Mouse (Mus musculus): Measurements from ENCODE around the gene Furin. TPM values are rescaled to one million over a fixed set of nuclear protein-coding genes. Genes with fewer than 3 reads are reported as not detected.

The Furin gene
- total and polyA plus RNA-seq, 3 experiments: 21.3 to 30.4 (median 25.1) TPM

- no peak for DNase-seq (ENCODE audit: low spot score)
- no peak overlapping the region for H3K4me3 ChIP-seq (ENCODE audit: low read depth, low read length)
- H3K27me3 ChIP-seq (ENCODE audit: insufficient read depth, low read length): no peaks in the 10 kb centered on the region; the same call in 1 of the 2 replicates
- ATAC-seq (ENCODE audit: extremely low read depth, insufficient number of reproducible peaks, low FRiP score, poor library complexity, severe bottlenecking): no peak
- TF ChIP-seq TAL1 (conservative IDR thresholded peaks at IDR 0.05; ENCODE audit: low read depth, low read length) (no peak), GATA2 (IDR thresholded peaks at IDR 0.05; ENCODE audit: borderline replicate concordance, low read depth, low read length) (no peak), POLR2AphosphoS5 (IDR thresholded peaks at IDR 0.05; ENCODE audit: insufficient replicate concordance, low read depth, low read length) (no peak), GATA1 (IDR thresholded peaks at IDR 0.05; ENCODE audit: borderline replicate concordance, low read length) (no peak), CTCF (IDR thresholded peaks at IDR 0.05; ENCODE audit: low read depth, low read length) (no peak)
- H3K9me3 ChIP-seq (replicated peaks): no peaks in the 10 kb centered on the region
- no peaks in the 10 kb centered on the region for H3K4me1 ChIP-seq (ENCODE audit: insufficient read depth, low read depth, low read length)
- H3K36me3 ChIP-seq (replicated peaks): peaks cover 95% of the 10 kb centered on the region
Observed at GRCm38 (mm10) chr7:80360435-80360834, 44.8 kb downstream of the Furin start.

DNA sequence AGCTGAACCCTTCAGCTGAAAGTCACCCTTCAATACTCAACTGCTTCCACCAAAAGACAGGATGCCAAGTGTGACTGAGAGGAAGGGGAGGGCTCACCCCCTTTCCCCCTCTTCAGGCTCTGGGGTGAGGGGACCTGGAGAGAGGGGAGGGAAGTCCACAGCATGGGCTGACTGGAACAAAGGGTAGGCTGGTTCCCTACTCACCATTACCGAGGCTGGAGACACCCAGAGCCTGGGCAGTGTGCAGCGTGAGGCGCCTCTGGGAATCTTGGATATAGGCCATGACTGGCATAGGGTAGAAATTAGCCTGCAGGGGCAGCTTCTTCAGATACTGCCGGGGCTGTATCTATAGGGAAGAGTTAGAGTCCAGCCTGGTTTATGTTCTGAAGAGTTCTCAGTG, 47.2 kb downstream of the Furin start:
- TF ChIP-seq CTCF (IDR thresholded peaks at IDR 0.05; ENCODE audit: low read depth, low read length): no peak
- no peak for TF ChIP-seq GATA2 (IDR thresholded peaks at IDR 0.05; ENCODE audit: borderline replicate concordance, low read depth, low read length)
- no peak for TF ChIP-seq GATA1 (IDR thresholded peaks at IDR 0.05; ENCODE audit: borderline replicate concordance, low read length)
- Histone ChIP-seq H3K4me3 (ENCODE audit: low read depth, low read length) (no peak overlapping the region), H3K36me3 (replicated peaks) (peaks cover 95% of the 10 kb centered on the region), H3K27me3 (ENCODE audit: insufficient read depth, low read length) (no peaks in the 10 kb centered on the region; the same call in 1 of the 2 replicates), H3K9me3 (replicated peaks) (no peaks in the 10 kb centered on the region), H3K4me1 (ENCODE audit: insufficient read depth, low read depth, low read length) (peaks cover 3% of the 10 kb centered on the region; the same call in 1 of the 2 replicates)
- no peak for DNase-seq (ENCODE audit: low spot score)
- ATAC-seq (ENCODE audit: extremely low read depth, insufficient number of reproducible peaks, low FRiP score, poor library complexity, severe bottlenecking): no peak

DNA sequence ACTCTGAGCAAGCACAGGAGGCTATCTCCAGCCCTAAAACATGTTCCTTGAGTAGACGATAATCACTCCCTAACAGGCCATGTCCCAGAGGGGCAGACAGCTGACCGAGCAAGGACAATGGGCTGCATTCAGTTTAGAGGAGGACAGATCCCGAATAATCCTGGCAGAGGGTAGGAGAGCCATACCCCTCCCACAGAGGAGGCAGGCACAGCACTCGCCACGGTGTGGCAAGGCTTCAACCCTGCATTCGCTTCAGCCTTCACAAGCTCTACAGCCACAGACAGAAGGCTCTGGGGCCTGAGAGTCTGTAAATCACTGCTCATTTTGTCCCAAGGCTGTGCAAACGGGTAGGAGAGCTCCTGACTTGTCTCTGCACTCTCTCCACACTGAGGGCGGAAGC, 48.1 kb downstream of the Furin start:
- H3K4me1 ChIP-seq (ENCODE audit: insufficient read depth, low read depth, low read length): peaks cover 3% of the 10 kb centered on the region; the same call in 1 of the 2 replicates
- DNase-seq (ENCODE audit: low spot score): no peak
- no peaks in the 10 kb centered on the region for H3K9me3 ChIP-seq (replicated peaks)
- no peak overlapping the region for H3K4me3 ChIP-seq (ENCODE audit: low read depth, low read length)
- peaks cover 95% of the 10 kb centered on the region for H3K36me3 ChIP-seq (replicated peaks)
- no peaks in the 10 kb centered on the region; the same call in 1 of the 2 replicates for H3K27me3 ChIP-seq (ENCODE audit: insufficient read depth, low read length)
- ATAC-seq (ENCODE audit: extremely low read depth, insufficient number of reproducible peaks, low FRiP score, poor library complexity, severe bottlenecking): no peak
- TF ChIP-seq GATA2 (IDR thresholded peaks at IDR 0.05; ENCODE audit: borderline replicate concordance, low read depth, low read length) (no peak), GATA1 (IDR thresholded peaks at IDR 0.05; ENCODE audit: borderline replicate concordance, low read length) (no peak), CTCF (IDR thresholded peaks at IDR 0.05; ENCODE audit: low read depth, low read length) (no peak), TAL1 (conservative IDR thresholded peaks at IDR 0.05; ENCODE audit: low read depth, low read length) (no peak), POLR2AphosphoS5 (IDR thresholded peaks at IDR 0.05; ENCODE audit: insufficient replicate concordance, low read depth, low read length) (no peak)

DNA sequence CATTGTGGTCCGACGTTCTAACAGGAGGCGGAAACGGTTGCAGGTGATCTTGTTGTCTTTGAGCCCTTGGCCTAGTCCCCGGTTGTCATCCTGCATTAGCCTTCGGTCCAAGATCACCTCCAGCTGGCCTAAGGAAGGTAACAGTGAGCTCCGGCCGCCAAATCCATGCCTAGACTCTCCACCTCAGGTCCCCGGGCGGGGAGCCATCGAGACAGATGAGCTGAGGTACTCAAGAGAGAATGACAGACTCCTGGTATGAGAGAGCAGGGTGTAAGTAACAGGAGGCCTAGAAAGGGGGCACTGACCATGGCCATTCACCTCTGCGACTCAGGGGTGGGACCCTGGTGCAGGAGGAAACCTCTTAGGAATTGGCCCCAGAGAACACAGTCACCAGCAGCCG, 48.9 kb downstream of the Furin start:
- DNase-seq (ENCODE audit: low spot score) (no peak), ATAC-seq (ENCODE audit: extremely low read depth, insufficient number of reproducible peaks, low FRiP score, poor library complexity, severe bottlenecking) (no peak)
- peaks cover 94% of the 10 kb centered on the region for H3K36me3 ChIP-seq (replicated peaks)
- H3K27me3 ChIP-seq (ENCODE audit: insufficient read depth, low read length): no peaks in the 10 kb centered on the region
- H3K9me3 ChIP-seq (replicated peaks): no peaks in the 10 kb centered on the region
- no peak for TF ChIP-seq GATA1 (IDR thresholded peaks at IDR 0.05; ENCODE audit: borderline replicate concordance, low read length)
- no peak for TF ChIP-seq CTCF (IDR thresholded peaks at IDR 0.05; ENCODE audit: low read depth, low read length)
- TF ChIP-seq TAL1 (conservative IDR thresholded peaks at IDR 0.05; ENCODE audit: low read depth, low read length): no peak
- no peak for TF ChIP-seq GATA2 (IDR thresholded peaks at IDR 0.05; ENCODE audit: borderline replicate concordance, low read depth, low read length)
- H3K4me3 ChIP-seq (ENCODE audit: low read depth, low read length): no peak overlapping the region
- H3K4me1 ChIP-seq (ENCODE audit: insufficient read depth, low read depth, low read length): peaks cover 6% of the 10 kb centered on the region

GRCm38 (mm10) chr7:80352920-80353319, 52.3 kb downstream of the Furin start:
- no peak for TF ChIP-seq CTCF (IDR thresholded peaks at IDR 0.05; ENCODE audit: low read depth, low read length)
- TF ChIP-seq GATA1 (IDR thresholded peaks at IDR 0.05; ENCODE audit: borderline replicate concordance, low read length): no peak
- no peak for TF ChIP-seq POLR2AphosphoS5 (IDR thresholded peaks at IDR 0.05; ENCODE audit: insufficient replicate concordance, low read depth, low read length)
- no peak for TF ChIP-seq TAL1 (conservative IDR thresholded peaks at IDR 0.05; ENCODE audit: low read depth, low read length)
- TF ChIP-seq GATA2 (IDR thresholded peaks at IDR 0.05; ENCODE audit: borderline replicate concordance, low read depth, low read length): no peak
- Histone ChIP-seq H3K36me3 (replicated peaks) (peaks cover 87% of the 10 kb centered on the region), H3K4me1 (ENCODE audit: insufficient read depth, low read depth, low read length) (peaks cover 17% of the 10 kb centered on the region)

DNA sequence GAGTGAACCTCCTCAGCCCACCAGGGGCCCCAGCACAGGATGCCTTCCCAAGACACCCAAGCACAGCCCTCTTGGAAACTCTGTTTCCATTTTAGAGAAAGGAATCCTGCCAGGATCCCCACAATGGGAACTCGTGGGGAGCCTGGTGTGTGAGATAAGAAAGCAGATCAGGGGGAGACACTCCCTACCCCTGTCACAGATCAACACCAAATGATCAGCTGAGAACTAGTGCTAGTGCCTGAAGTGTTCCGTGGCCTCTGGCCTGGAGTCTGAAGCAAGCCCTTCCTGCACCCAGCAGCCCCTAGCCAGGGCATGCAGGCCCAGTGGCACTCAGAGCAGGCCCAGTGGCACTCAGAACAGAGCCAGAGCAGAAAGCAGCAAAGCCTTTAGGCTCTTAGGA, 54.4 kb downstream of the Furin start:
- Histone ChIP-seq H3K4me1 (ENCODE audit: insufficient read depth, low read depth, low read length) (peaks cover 34% of the 10 kb centered on the region), H3K9me3 (replicated peaks) (no peaks in the 10 kb centered on the region), H3K27me3 (ENCODE audit: insufficient read depth, low read length) (no peaks in the 10 kb centered on the region), H3K4me3 (ENCODE audit: low read depth, low read length) (no peak overlapping the region), H3K36me3 (replicated peaks) (peaks cover 82% of the 10 kb centered on the region)
- ATAC-seq (ENCODE audit: extremely low read depth, insufficient number of reproducible peaks, low FRiP score, poor library complexity, severe bottlenecking) (no peak), DNase-seq (ENCODE audit: low spot score) (no peak)
- TF ChIP-seq POLR2AphosphoS5 (IDR thresholded peaks at IDR 0.05; ENCODE audit: insufficient replicate concordance, low read depth, low read length) (no peak), CTCF (IDR thresholded peaks at IDR 0.05; ENCODE audit: low read depth, low read length) (no peak), GATA2 (IDR thresholded peaks at IDR 0.05; ENCODE audit: borderline replicate concordance, low read depth, low read length) (no peak), GATA1 (IDR thresholded peaks at IDR 0.05; ENCODE audit: borderline replicate concordance, low read length) (no peak), TAL1 (conservative IDR thresholded peaks at IDR 0.05; ENCODE audit: low read depth, low read length) (no peak; the same call in 1 of the 2 replicates)

More at GRCm38 (mm10) chr7:80352920-80353319, 52.3 kb downstream of the Furin start:
- no peaks in the 10 kb centered on the region for H3K9me3 ChIP-seq (replicated peaks)
- no peak overlapping the region for H3K4me3 ChIP-seq (ENCODE audit: low read depth, low read length)
- DNase-seq (ENCODE audit: low spot score): no peak
- no peaks in the 10 kb centered on the region for H3K27me3 ChIP-seq (ENCODE audit: insufficient read depth, low read length)
- no peak for ATAC-seq (ENCODE audit: extremely low read depth, insufficient number of reproducible peaks, low FRiP score, poor library complexity, severe bottlenecking)
